Mouse (Mus musculus) heart, adult 2 months (tissue): ENCODE measurements at regions not wholly inside any gene's neighbourhood (a gene's known extent, or its start where the extent isn't known, plus 50 kb on each side); places are given as distances from the start of the nearest gene placed in this dataset.

Experiments used
- DNase-seq, 2 experiments: peaks; one replicate each; pipeline ENCODE4 v3.0.0; 2021
- H3K27ac ChIP-seq: fragments of 200-600 bp; 2 replicates; pipeline ENCODE4 v1.8.1; 2022
- H3K27me3 ChIP-seq: fragments of 200-500 bp; 2 replicates; pipeline ENCODE4 v1.6.1; 2012; ENCODE audit warnings: mild to moderate bottlenecking, low read length, inconsistent platforms, mixed read lengths; ENCODE audit not compliant: control insufficient read depth, insufficient read depth
- H3K36me3 ChIP-seq: fragments of 200-500 bp; 2 replicates; pipeline ENCODE4 v1.6.1; 2012; ENCODE audit warnings: low read length, inconsistent platforms; ENCODE audit not compliant: control insufficient read depth, insufficient read depth
- H3K4me1 ChIP-seq: fragments of 200-500 bp; 2 replicates; pipeline ENCODE4 v1.6.1; 2011; ENCODE audit warnings: low read length; ENCODE audit not compliant: control insufficient read depth, insufficient read depth
- H3K4me3 ChIP-seq: fragments of 200-600 bp; 2 replicates; pipeline ENCODE4 v1.8.1; 2022
- H3K79me2 ChIP-seq: fragments of 200-500 bp; replicated peaks from 2 replicates; pipeline ENCODE4 v1.6.1; 2012; ENCODE audit warnings: mild to moderate bottlenecking, inconsistent platforms, low read length, moderate library complexity, mixed read lengths; ENCODE audit not compliant: control insufficient read depth, insufficient read depth
- H3K9ac ChIP-seq: fragments of 200-500 bp; 2 replicates; pipeline ENCODE4 v1.6.1; 2012; ENCODE audit warnings: low read depth, mild to moderate bottlenecking, control low read depth, inconsistent platforms, low read length, mixed read lengths
- CTCF ChIP-seq: fragments of 200-600 bp; IDR thresholded peaks from 2 replicates; pipeline ENCODE4 v1.8.1; 2022; ENCODE audit warnings: antibody characterized with exemption, mild to moderate bottlenecking, moderate library complexity
- EP300 ChIP-seq: fragments of 200-500 bp; IDR thresholded peaks from 2 replicates; pipeline ENCODE4 v1.6.1; 2011; ENCODE audit warnings: low read depth, low read length, control low read depth; ENCODE audit not compliant: insufficient read depth
- POLR2A ChIP-seq: fragments of 200-500 bp; IDR thresholded peaks from 2 replicates; pipeline ENCODE4 v1.6.1; 2011; ENCODE audit warnings: mild to moderate bottlenecking, low read depth, low read length, control low read depth; ENCODE audit not compliant: insufficient read depth
- WGBS: fragments of 180-500 bp; shearing (Covaris S2); methylation state at CpG from one replicate; pipeline ENCODE4 v1.1.7; 2018; 5-methylcytosine and 5-hydroxymethylcytosine counted together
- intact Hi-C: fragments of 180-260 bp; cut with DNase I; formaldehyde crosslinking; loops from one replicate; pipeline ENCODE4 v1.15.1; 2025

DNA sequence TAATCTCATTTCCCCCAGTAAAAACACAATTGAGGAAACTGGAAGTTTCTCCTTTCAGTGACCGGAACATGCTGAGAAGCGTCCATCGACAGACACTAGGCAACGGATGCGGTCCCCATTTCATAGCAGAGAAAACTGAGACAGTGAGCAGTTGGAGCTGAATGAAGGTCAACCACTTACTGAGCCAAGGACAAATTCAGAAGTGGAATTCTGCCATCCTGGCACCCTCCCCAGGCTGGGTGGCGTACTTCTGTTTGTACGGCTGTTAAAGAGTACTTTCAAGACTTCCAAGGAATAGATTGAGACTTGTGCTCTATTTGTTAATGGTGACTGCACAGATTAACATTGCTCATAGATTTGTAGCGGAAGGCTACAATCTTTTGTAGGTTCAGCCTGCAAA, 54.2 kb upstream of the Bhlhe40 start:
- no peaks in the 10 kb centered on the region for H3K79me2 ChIP-seq
- peak; percentile 34 to 49 for DNase-seq
- no peak for TF ChIP-seq EP300
- TF ChIP-seq POLR2A = no peak
- 0 out of 2 replicates have a peak, but pooled peaks have one; percentile 2 for TF ChIP-seq CTCF
- no peaks in the 10 kb centered on the region for H3K27me3 ChIP-seq
- H3K4me1 ChIP-seq = peaks cover 1% of the 10 kb centered on the region
- intact Hi-C loops = no loop called here
- WGBS = 71% methylated on average over 8 of the region's 8 CpGs
- no peak overlapping the region; the same call in 1 of the 2 replicates for H3K27ac ChIP-seq
- H3K36me3 ChIP-seq = no peaks in the 10 kb centered on the region
- H3K9ac ChIP-seq = no peak overlapping the region
- H3K4me3 ChIP-seq = no peak overlapping the region

- Histone ChIP-seq H3K36me3 (no peaks in the 10 kb centered on the region), H3K79me2 (no peaks in the 10 kb centered on the region), H3K4me3 (no peak overlapping the region), H3K9ac (no peak overlapping the region), H3K27ac (no peak overlapping the region), H3K27me3 (no peaks in the 10 kb centered on the region), H3K4me1 (peaks cover 1% of the 10 kb centered on the region)
- intact Hi-C loops = no loop called here
- TF ChIP-seq POLR2A (no peak), CTCF (no peak), EP300 (no peak)
- 24% methylated on average over 7 of the region's 7 CpGs for WGBS
- DNase-seq = no peak
Measured at GRCm38 (mm10) chr6:108608308-108608707, 52.1 kb upstream of the Bhlhe40 start.
